Mouse (Mus musculus): ENCODE data around the gene Ccnb1ip1. TPM values are rescaled to one million over a fixed set of nuclear protein-coding genes. Genes with fewer than 3 reads are reported as not detected.

Ccnb1ip1 gene
- total and polyA plus RNA-seq, 3 experiments, result 2.7 TPM; not detected in 2

- Histone ChIP-seq H3K79me2 (replicated peaks; ENCODE audit: control insufficient read depth, extremely low read depth, insufficient read depth, poor library complexity, severe bottlenecking) (no peaks in the 10 kb centered on the region), H3K4me2 (ENCODE audit: insufficient read depth, low read depth, poor library complexity, severe bottlenecking) (no peak overlapping the region), H3K27me3 (replicated peaks) (no peaks in the 10 kb centered on the region), H3K36me3 (replicated peaks in 1 of 2; ENCODE audit: control insufficient read depth in 1 of 2, insufficient read depth in 1 of 2, low read length in 1 of 2) (peaks cover 46 to 80% of the 10 kb centered on the region in 2 experiments), H3K4me1 (ENCODE audit: control insufficient read depth in 1 of 2, insufficient read depth in 2 of 2) (no peaks in the 10 kb centered on the region), H3K27ac (ENCODE audit: insufficient read depth, low read depth) (no peak overlapping the region), H3K9me3 (replicated peaks; ENCODE audit: low read length) (peaks cover 3% of the 10 kb centered on the region), H3K4me3 (replicated peaks in 1 of 3; ENCODE audit: low read depth in 2 of 3, low read length in 2 of 3, poor library complexity in 1 of 3) (no peak overlapping the region), H3K9ac (ENCODE audit: insufficient read depth, low read depth) (no peak overlapping the region)
- TF ChIP-seq JUN (IDR thresholded peaks at IDR 0.05; ENCODE audit: insufficient read depth, low read depth, low read length), result no peak
- TF ChIP-seq KAT2A (IDR thresholded peaks at IDR 0.05; ENCODE audit: insufficient replicate concordance, low read length), result no peak
- TF ChIP-seq GABPA (IDR thresholded peaks at IDR 0.05; ENCODE audit: insufficient replicate concordance, low read depth, low read length), result no peak
- TF ChIP-seq MXI1 (IDR thresholded peaks at IDR 0.05; ENCODE audit: low read depth, low read length), result no peak
- no peak for TF ChIP-seq MAFK (IDR thresholded peaks at IDR 0.05; ENCODE audit: insufficient replicate concordance, low read length)
- no peak for TF ChIP-seq MEF2A (IDR thresholded peaks at IDR 0.05; ENCODE audit: borderline replicate concordance, low read depth, low read length)
- TF ChIP-seq SMC3 (IDR thresholded peaks at IDR 0.05; ENCODE audit: low read depth, low read length), result no peak
- no peak for TF ChIP-seq RCOR1 (conservative IDR thresholded peaks at IDR 0.05; ENCODE audit: low read depth, low read length)
- TF ChIP-seq IRF4 (IDR thresholded peaks at IDR 0.05; ENCODE audit: low read depth, low read length), result no peak
- TF ChIP-seq NELFE (IDR thresholded peaks at IDR 0.05; ENCODE audit: low read depth, low read length), result no peak
- no peak for TF ChIP-seq USF1 (IDR thresholded peaks at IDR 0.05; ENCODE audit: low read depth, low read length)
- no peak for TF ChIP-seq MAZ (IDR thresholded peaks at IDR 0.05; ENCODE audit: low read depth, low read length)
- TF ChIP-seq CTCF (conservative IDR thresholded peaks at IDR 0.05 in 1 of 2, IDR thresholded peaks at IDR 0.05 in 1 of 2; ENCODE audit: low read depth in 2 of 2, low read length in 2 of 2), result no peak
- no peak for TF ChIP-seq ELF1 (IDR thresholded peaks at IDR 0.05; ENCODE audit: low read depth, low read length)
- TF ChIP-seq USF2 (conservative IDR thresholded peaks at IDR 0.05; ENCODE audit: low read depth, low read length), result no peak
- dilution Hi-C loops (cut with MboI; ENCODE audit: extremely low pct_ligation_motif_present, extremely low pct_unique_long_range_greater_than_20kb, low sequenced_read_pairs), result no loop called here
- in situ Hi-C loops (cut with MboI; ENCODE audit: low pct_ligation_motif_present, low pct_unique_long_range_greater_than_20kb, low sequenced_read_pairs), result no loop called here
- DNase-seq (ENCODE audit: extremely low read depth), result no peak
Observed at GRCm38 (mm10) chr14:50855788-50856187, 48.3 kb upstream of the Ccnb1ip1 start.

GRCm38 (mm10) chr14:50837236-50837635 is 29.7 kb upstream of the Ccnb1ip1 start:
- H3K27me3 ChIP-seq (replicated peaks), result no peaks in the 10 kb centered on the region
- no peak for DNase-seq (ENCODE audit: extremely low read depth)
- H3K4me3 ChIP-seq (replicated peaks in 1 of 3; ENCODE audit: low read depth in 2 of 3, low read length in 2 of 3, poor library complexity in 1 of 3), result no peak overlapping the region
- TF ChIP-seq IRF4 (IDR thresholded peaks at IDR 0.05; ENCODE audit: low read depth, low read length) (no peak), CTCF (conservative IDR thresholded peaks at IDR 0.05 in 1 of 2, IDR thresholded peaks at IDR 0.05 in 1 of 2; ENCODE audit: low read depth in 2 of 2, low read length in 2 of 2) (peak in 1 of 2 experiments; percentile 35; a peak in 2 of 4 replicates), SMC3 (IDR thresholded peaks at IDR 0.05; ENCODE audit: low read depth, low read length) (peak; percentile 29; the same call in 1 of the 2 replicates), MAZ (IDR thresholded peaks at IDR 0.05; ENCODE audit: low read depth, low read length) (no peak), RAD21 (IDR thresholded peaks at IDR 0.05; ENCODE audit: low read depth, low read length) (peak; percentile 14; the same call in 1 of the 2 replicates)
- no peaks in the 10 kb centered on the region for H3K9me3 ChIP-seq (replicated peaks; ENCODE audit: low read length)
- no peaks in the 10 kb centered on the region for H3K79me2 ChIP-seq (replicated peaks; ENCODE audit: control insufficient read depth, extremely low read depth, insufficient read depth, poor library complexity, severe bottlenecking)
- H3K4me1 ChIP-seq (ENCODE audit: control insufficient read depth in 1 of 2, insufficient read depth in 2 of 2), result peaks cover 0 to 12% of the 10 kb centered on the region in 2 experiments; a peak in 1 of 4 replicates
- no peak overlapping the region for H3K9ac ChIP-seq (ENCODE audit: insufficient read depth, low read depth)
- dilution Hi-C loops (cut with MboI; ENCODE audit: extremely low pct_ligation_motif_present, extremely low pct_unique_long_range_greater_than_20kb, low sequenced_read_pairs), result no loop called here
- in situ Hi-C loops (cut with MboI; ENCODE audit: low pct_ligation_motif_present, low pct_unique_long_range_greater_than_20kb, low sequenced_read_pairs), result no loop called here
- H3K27ac ChIP-seq (ENCODE audit: insufficient read depth, low read depth), result no peak overlapping the region
- H3K36me3 ChIP-seq (replicated peaks in 1 of 2; ENCODE audit: control insufficient read depth in 1 of 2, insufficient read depth in 1 of 2, low read length in 1 of 2), result peaks cover 44 to 82% of the 10 kb centered on the region in 2 experiments
- no peak overlapping the region for H3K4me2 ChIP-seq (ENCODE audit: insufficient read depth, low read depth, poor library complexity, severe bottlenecking)
